Mouse (Mus musculus) brain, embryonic 14.5 days (tissue): ENCODE results near the gene Osbpl9.

Source experiments
- CTCF ChIP-seq: fragments of 200-500 bp; IDR thresholded peaks from 2 replicates; pipeline ENCODE4 v1.5.1; 2012; ENCODE audit warnings: inconsistent platforms, mild to moderate bottlenecking, moderate library complexity, borderline replicate concordance; ENCODE audit not compliant: insufficient read depth, insufficient read length; ENCODE audit errors: extremely low read depth
- POLR2A ChIP-seq: fragments of 200-500 bp; IDR thresholded peaks from 2 replicates; pipeline ENCODE4 v1.6.1; 2012; ENCODE audit warnings: mild to moderate bottlenecking, inconsistent platforms, borderline replicate concordance; ENCODE audit not compliant: poor library complexity, insufficient read depth, insufficient read length, severe bottlenecking; ENCODE audit errors: extremely low read depth

- no peak for TF ChIP-seq POLR2A
- no peak for TF ChIP-seq CTCF
Observed at GRCm38 (mm10) chr4:109103145-109103883, 98.8 kb downstream of the Osbpl9 start.
